Mouse (Mus musculus) myocyte (in vitro differentiated cells): Measurements from ENCODE around the gene Ehbp1l1.

ENCODE experiments used
- CEBPB ChIP-seq: IDR thresholded peaks from 2 replicates; pipeline ENCODE4 v1.6.1; 2011; ENCODE audit warnings: mild to moderate bottlenecking, moderate library complexity; ENCODE audit not compliant: poor library complexity, insufficient read depth, severe bottlenecking
- E2F4 ChIP-seq: IDR thresholded peaks from one replicate; pipeline ENCODE4 v1.6.1; 2011; ENCODE audit warnings: mild to moderate bottlenecking, control low read depth, moderate library complexity; ENCODE audit not compliant: insufficient read depth
- MAX ChIP-seq: IDR thresholded peaks from one replicate; pipeline ENCODE4 v1.6.1; 2011; ENCODE audit warnings: low read depth, mild to moderate bottlenecking, control low read depth
- MYOD1 ChIP-seq, 3 experiments: IDR thresholded peaks; one replicate each; pipeline ENCODE4 v1.6.1; 2011; ENCODE audit warnings: control low read depth in 2 of 3, low read depth in 2 of 3, mild to moderate bottlenecking in 2 of 3, moderate library complexity in 1 of 3; ENCODE audit not compliant: insufficient read length in 2 of 3, control insufficient read depth in 1 of 3
- MYOG ChIP-seq, 3 experiments: IDR thresholded peaks; one replicate each; pipeline ENCODE4 v1.6.1; 2011; ENCODE audit warnings: control low read depth in 2 of 3, low read depth in 2 of 3, mild to moderate bottlenecking in 2 of 3; ENCODE audit not compliant: insufficient read length in 2 of 3, control insufficient read depth in 1 of 3, insufficient read depth in 1 of 3
- POLR2A ChIP-seq: IDR thresholded peaks from one replicate; pipeline ENCODE4 v1.6.1; 2011; ENCODE audit warnings: low read depth, mild to moderate bottlenecking, control low read depth, moderate library complexity; ENCODE audit not compliant: insufficient read length
- POLR2AphosphoS2 ChIP-seq: IDR thresholded peaks from one replicate; pipeline ENCODE4 v1.6.1; 2011; ENCODE audit warnings: low read depth, control low read depth; ENCODE audit not compliant: insufficient read length
- REST ChIP-seq: IDR thresholded peaks from one replicate; pipeline ENCODE4 v1.6.1; 2011; ENCODE audit warnings: mild to moderate bottlenecking, control low read depth, moderate library complexity; ENCODE audit not compliant: insufficient read depth, insufficient read length
- SRF ChIP-seq: IDR thresholded peaks from one replicate; pipeline ENCODE4 v1.6.1; 2011; ENCODE audit warnings: low read depth; ENCODE audit not compliant: control insufficient read depth, insufficient read length
- TCF12 ChIP-seq: IDR thresholded peaks from one replicate; pipeline ENCODE4 v1.6.1; 2011; ENCODE audit warnings: mild to moderate bottlenecking, control low read depth; ENCODE audit not compliant: poor library complexity, insufficient read depth, severe bottlenecking
- TCF3 ChIP-seq: IDR thresholded peaks from one replicate; pipeline ENCODE4 v1.6.1; 2011; ENCODE audit warnings: low read depth, control low read depth; ENCODE audit not compliant: insufficient read length
- USF1 ChIP-seq: IDR thresholded peaks from one replicate; pipeline ENCODE4 v1.6.1; 2011; ENCODE audit warnings: low read depth, mild to moderate bottlenecking, control low read depth, moderate library complexity

DNA sequence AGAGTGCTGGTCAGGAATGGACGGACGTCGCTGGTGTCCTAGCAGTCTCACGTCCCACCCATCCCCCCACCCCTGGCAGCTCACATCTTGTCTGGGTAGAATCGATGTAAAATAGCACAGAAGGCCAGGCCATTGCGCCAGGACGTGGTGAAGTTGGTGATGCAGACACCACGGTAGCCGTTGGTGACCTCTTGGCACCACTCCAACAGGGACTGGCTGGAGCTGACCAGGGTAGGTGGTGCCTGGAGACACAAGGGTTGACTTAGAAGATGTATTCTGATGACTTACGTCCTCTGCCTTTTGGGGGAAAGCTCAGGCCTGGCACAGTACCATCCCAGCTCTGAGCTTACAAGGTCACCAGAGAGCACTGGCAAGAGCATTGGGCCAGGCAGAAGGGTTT lies 9.2 kb downstream of the Ehbp1l1 start:
- TF ChIP-seq POLR2A (peak; percentile 27), E2F4 (no peak), MYOD1 (IDR thresholded peaks at IDR 0.05; ENCODE audit: control insufficient read depth in 1 of 3, insufficient read length in 2 of 3, low read depth in 2 of 3) (no peak), CEBPB (no peak), USF1 (no peak), POLR2AphosphoS2 (peak; percentile 59), TCF12 (no peak), MAX (no peak), SRF (no peak), MYOG (IDR thresholded peaks at IDR 0.05; ENCODE audit: control insufficient read depth in 1 of 3, insufficient read depth in 1 of 3, insufficient read length in 2 of 3, low read depth in 2 of 3) (no peak), TCF3 (no peak), REST (no peak)
